Mouse (Mus musculus) testis, adult 2 months (tissue): ENCODE measurements around the gene Ly6g5c. TPM values are rescaled to one million over a fixed set of nuclear protein-coding genes. Genes with fewer than 3 reads are reported as not detected.

ENCODE experiments used
- H3K27ac ChIP-seq: fragments of 200-500 bp; 2 replicates; pipeline ENCODE4 v1.5.1; 2012; ENCODE audit warnings: low read depth, low read length; ENCODE audit not compliant: control insufficient read depth, insufficient read depth
- H3K27me3 ChIP-seq: fragments of 200-500 bp; 2 replicates; pipeline ENCODE4 v1.6.1; 2012; ENCODE audit warnings: mild to moderate bottlenecking, low read length, moderate library complexity; ENCODE audit not compliant: control insufficient read depth, insufficient read depth
- H3K36me3 ChIP-seq: fragments of 200-500 bp; 2 replicates; pipeline ENCODE4 v1.6.1; 2012; ENCODE audit warnings: mild to moderate bottlenecking, low read length; ENCODE audit not compliant: control insufficient read depth, insufficient read depth
- H3K4me1 ChIP-seq: fragments of 200-500 bp; 2 replicates; pipeline ENCODE4 v1.6.1; 2012; ENCODE audit warnings: low read length; ENCODE audit not compliant: control insufficient read depth, insufficient read depth
- H3K4me3 ChIP-seq: fragments of 200-500 bp; 2 replicates; pipeline ENCODE4 v1.5.1; 2012; ENCODE audit warnings: low read depth, mild to moderate bottlenecking, low read length, moderate library complexity, mixed read lengths; ENCODE audit not compliant: control insufficient read depth
- CTCF ChIP-seq: fragments of 200-500 bp; IDR thresholded peaks from 2 replicates; pipeline ENCODE4 v1.5.1; 2012; ENCODE audit warnings: low read depth, mild to moderate bottlenecking, inconsistent platforms, low read length, moderate library complexity; ENCODE audit not compliant: control insufficient read depth, insufficient read depth, insufficient replicate concordance
- POLR2A ChIP-seq: fragments of 200-500 bp; IDR thresholded peaks from 2 replicates; pipeline ENCODE4 v1.6.1; 2012; ENCODE audit warnings: low read depth, mild to moderate bottlenecking, inconsistent platforms, low read length, moderate library complexity; ENCODE audit not compliant: control insufficient read depth
- polyA plus RNA-seq: library from polyadenylated mRNA; depleted of rRNA; stranded (reverse); fragments of >200 nt; gene quantifications from 2 replicates; pipeline ENCODE4 v1.2.3, GENCODE M21; 2012

Ly6g5c gene
- polyA plus RNA-seq, 1 experiment: 0.54 TPM

DNA sequence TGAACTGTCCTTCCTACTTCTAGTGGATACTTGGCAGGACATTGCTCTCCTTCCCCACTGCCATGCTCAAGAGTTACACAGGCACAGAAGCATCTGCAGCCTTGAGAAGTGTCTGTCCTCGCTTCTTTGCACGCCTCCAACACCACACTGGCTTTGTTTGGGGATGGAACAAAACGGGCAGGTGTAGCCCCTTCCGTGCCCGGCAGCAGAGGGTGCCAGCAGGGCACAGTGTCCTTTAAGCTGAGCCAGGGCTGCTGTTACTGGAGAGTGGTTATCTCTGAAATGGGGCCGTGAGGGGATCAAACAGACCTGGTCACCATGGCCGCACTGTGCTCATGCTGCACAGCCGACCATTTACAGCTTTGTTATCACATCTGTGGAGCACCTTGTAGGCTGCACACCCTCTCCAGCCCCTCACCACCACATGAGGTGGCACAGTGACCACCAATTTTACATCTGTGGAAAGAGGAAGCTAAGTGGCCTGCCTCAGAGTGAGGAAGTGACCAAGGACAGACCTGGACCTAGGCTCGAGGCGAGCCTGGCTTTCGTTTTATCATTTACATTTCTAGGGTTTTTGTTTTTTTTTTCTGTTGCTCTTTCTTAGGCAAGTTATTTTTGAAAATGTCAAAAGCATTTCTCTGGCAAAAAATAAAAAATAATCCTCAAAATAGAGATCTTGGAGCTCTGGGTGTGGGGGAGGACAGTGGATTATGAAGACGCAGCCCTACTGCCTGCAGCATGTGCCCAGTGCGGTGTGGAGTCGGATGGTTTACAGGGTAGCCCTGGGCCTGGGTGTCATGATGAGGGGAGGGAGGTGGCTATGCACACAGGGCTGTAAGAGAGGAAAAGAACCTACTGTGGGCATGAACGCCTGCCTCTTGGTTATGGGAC lies 13.4 kb upstream of the Ly6g5c start:
- no peak for TF ChIP-seq POLR2A
- TF ChIP-seq CTCF: no peak
- Histone ChIP-seq H3K36me3 (no peaks in the 10 kb centered on the region; the same call in none of the 2 replicates), H3K4me3 (no peak overlapping the region), H3K4me1 (peaks cover 5% of the 10 kb centered on the region; the same call in 1 of the 2 replicates), H3K27me3 (no peaks in the 10 kb centered on the region), H3K27ac (no peak overlapping the region)

DNA sequence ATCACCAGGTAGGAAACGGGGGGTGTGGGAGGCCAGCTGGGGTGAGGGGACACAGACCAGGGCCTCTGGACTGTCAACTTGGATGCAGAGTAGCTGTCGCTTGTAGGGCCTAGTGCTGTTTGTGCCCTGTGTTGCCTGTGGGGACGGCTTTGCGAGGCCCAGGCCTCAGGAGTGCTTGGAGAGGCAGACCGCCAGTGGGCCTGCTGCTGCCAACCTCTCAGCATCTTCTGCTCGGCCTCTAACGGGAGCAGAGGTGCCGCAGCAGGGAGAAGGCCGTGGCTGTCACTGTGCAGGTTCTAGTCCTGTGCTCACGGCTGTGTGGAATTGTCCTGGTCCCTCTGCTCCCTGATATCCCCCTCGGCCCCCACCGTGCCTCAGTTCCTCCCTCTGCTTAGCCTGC lies 11.5 kb upstream of the Ly6g5c start:
- TF ChIP-seq CTCF (no peak), POLR2A (no peak)
- H3K36me3 ChIP-seq: no peaks in the 10 kb centered on the region; the same call in none of the 2 replicates
- H3K4me1 ChIP-seq: no peaks in the 10 kb centered on the region
- H3K27me3 ChIP-seq: no peaks in the 10 kb centered on the region
- no peak overlapping the region for H3K27ac ChIP-seq
- no peak overlapping the region for H3K4me3 ChIP-seq

DNA sequence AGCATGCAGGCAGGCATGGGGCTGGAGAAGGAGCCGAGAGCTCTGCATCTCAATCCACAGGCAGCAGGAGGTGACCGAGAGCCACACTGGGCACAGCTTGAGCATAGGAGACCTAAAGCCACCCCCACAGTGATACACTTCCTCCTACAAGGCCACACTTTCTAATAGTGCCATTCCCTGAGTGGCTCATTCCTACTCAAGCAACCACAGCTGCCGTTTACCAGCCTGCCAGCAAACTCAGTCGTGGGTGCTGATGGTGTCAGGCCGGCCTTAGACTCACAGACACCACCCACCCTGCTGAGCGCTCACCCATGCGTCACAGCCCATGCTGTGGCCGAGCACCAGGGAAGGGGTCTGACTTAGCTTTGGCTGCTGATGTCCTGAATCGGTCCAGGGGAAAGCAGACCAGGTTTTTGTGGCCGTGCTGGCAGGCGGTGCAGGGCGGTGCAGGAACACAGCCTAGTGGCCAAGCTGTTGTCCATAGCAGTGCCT lies 10.9 kb upstream of the Ly6g5c start:
- Histone ChIP-seq H3K27ac (no peak overlapping the region), H3K36me3 (no peaks in the 10 kb centered on the region; the same call in none of the 2 replicates), H3K27me3 (no peaks in the 10 kb centered on the region), H3K4me1 (no peaks in the 10 kb centered on the region), H3K4me3 (no peak overlapping the region)
- no peak for TF ChIP-seq CTCF
- TF ChIP-seq POLR2A: no peak

DNA sequence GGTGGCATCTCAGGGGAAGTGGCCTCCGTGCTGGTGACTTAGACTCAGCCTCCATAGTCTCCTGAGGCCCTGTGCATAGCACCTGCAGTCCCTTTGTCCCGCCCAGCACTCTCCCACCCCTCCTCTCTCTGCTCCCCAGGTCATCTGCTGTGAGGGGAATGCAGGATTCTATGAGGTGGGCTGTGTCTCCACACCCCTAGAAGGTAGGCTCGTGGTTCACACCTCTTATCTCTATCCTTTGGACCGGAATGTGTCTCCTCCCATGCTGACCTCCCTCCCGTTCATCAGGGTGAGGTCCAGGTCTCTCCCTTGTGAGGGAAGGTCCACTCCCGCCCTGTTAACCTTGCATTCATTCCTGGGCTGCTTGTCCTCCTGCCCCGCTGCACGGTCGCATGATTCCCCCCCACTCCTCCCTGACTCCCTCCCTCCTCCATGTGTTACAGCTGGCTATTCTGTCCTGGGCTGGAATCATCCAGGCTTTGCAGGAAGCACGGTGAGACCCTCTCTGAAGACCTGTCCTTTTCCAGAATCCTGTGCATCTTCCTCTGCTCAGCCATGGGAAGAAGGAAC lies 7.8 kb upstream of the Ly6g5c start:
- H3K4me1 ChIP-seq: no peaks in the 10 kb centered on the region
- H3K27ac ChIP-seq: no peak overlapping the region
- H3K4me3 ChIP-seq: no peak overlapping the region
- TF ChIP-seq POLR2A (no peak), CTCF (no peak)
- H3K27me3 ChIP-seq: no peaks in the 10 kb centered on the region
- H3K36me3 ChIP-seq: no peaks in the 10 kb centered on the region; the same call in none of the 2 replicates

DNA sequence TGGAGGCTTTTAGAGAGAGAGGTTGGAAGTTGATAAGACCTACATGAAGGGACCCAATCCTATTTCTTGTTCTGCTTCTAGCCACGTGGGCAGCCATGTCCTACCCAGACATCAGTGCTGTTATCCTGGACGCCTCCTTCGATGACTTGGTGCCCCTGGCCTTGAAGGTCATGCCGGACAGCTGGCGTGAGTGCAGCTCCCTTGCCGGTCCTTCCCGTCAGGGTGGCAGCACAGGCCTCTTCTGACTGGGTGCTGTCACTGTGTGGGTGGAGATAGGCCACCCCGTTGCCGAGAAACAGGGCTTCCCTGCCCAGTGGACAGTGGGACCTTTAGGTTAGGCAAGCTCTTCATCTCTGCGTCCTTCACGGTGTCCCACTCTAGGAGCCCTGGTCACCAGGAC lies 6.9 kb upstream of the Ly6g5c start:
- TF ChIP-seq POLR2A (no peak), CTCF (no peak)
- no peak overlapping the region for H3K27ac ChIP-seq
- H3K36me3 ChIP-seq: no peaks in the 10 kb centered on the region; the same call in none of the 2 replicates
- no peak overlapping the region for H3K4me3 ChIP-seq
- H3K27me3 ChIP-seq: no peaks in the 10 kb centered on the region
- H3K4me1 ChIP-seq: no peaks in the 10 kb centered on the region

DNA sequence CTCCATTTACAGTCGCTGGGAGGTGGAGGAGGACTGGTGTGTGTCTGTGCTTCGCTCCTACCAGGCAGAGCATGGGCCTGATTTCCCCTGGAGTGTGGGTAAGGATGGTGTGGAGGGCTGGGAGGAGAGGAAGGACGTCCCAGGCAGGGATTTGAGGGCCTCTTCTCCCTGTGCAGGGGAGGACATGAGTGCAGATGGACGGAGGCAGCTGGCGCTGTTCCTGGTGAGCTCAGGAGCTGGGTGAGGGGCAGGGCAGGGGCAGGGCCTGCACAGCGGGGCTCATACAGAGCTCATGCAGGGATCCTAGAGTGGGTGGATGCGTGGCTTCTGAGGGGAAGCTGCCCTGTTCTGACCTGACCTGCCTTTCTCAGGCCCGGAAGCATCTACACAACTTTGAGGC lies 5.8 kb upstream of the Ly6g5c start:
- TF ChIP-seq POLR2A (no peak), CTCF (no peak)
- H3K27ac ChIP-seq: no peak overlapping the region
- no peaks in the 10 kb centered on the region for H3K27me3 ChIP-seq
- H3K4me1 ChIP-seq: no peaks in the 10 kb centered on the region
- no peak overlapping the region for H3K4me3 ChIP-seq
- H3K36me3 ChIP-seq: no peaks in the 10 kb centered on the region; the same call in 1 of the 2 replicates

DNA sequence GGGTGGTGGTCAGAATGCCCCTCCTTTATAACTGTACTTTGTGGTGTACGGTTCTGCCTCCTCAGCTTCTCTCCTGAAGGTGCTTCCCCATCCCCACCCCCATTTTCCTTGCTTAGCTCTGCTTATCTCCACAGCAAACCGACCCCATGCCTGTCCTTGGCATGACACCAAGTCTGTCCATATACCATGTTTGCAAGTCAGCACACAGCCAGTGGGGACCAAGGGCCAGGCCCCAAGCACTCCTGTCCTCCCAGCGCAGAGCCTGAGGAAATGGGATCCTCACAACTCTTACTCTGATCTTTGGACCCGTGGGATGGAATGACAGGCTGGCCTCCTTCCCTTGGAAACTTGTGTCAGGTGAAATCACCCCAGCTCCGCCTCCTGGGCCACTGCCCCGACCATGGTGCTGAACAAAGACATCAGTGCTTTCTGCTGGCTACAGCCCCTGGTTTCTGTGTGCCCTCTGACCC lies 4.8 kb upstream of the Ly6g5c start:
- TF ChIP-seq CTCF: no peak
- TF ChIP-seq POLR2A: no peak
- H3K27me3 ChIP-seq: no peaks in the 10 kb centered on the region
- H3K4me3 ChIP-seq: no peak overlapping the region
- no peaks in the 10 kb centered on the region; the same call in 1 of the 2 replicates for H3K36me3 ChIP-seq
- H3K27ac ChIP-seq: no peak overlapping the region
- H3K4me1 ChIP-seq: no peaks in the 10 kb centered on the region
